Mouse (Mus musculus) forebrain, postnatal 0 days (tissue): ENCODE measurements around the gene Atp8a2. TPM values are rescaled to one million over a fixed set of nuclear protein-coding genes. Genes with fewer than 3 reads are reported as not detected.
A peak's percentile ranks its signal among the peaks of the same experiment; 100 is the strongest.

ENCODE experiments used
- ATAC-seq: fragments of 200-750 bp; cut with Nextera tagmentation; 2 replicates; pipeline ENCODE4 v1.8.0; 2017; ENCODE audit warnings: mild to moderate bottlenecking, moderate library complexity
- DNase-seq: peaks from one replicate; pipeline ENCODE4 v3.0.0-alpha.2; 2015
- H3K27ac ChIP-seq: fragments of 300-500 bp; sonication (generic); 2 replicates; pipeline ENCODE4 v1.5.1; 2014; ENCODE audit warnings: low read depth, mild to moderate bottlenecking, antibody characterized with exemption, low read length, moderate library complexity, mixed read lengths
- H3K27me3 ChIP-seq: fragments of 300-500 bp; sonication (generic); 2 replicates; pipeline ENCODE4 v1.6.1; 2014; ENCODE audit warnings: mild to moderate bottlenecking, low read length, mixed read lengths; ENCODE audit not compliant: insufficient read depth
- H3K36me3 ChIP-seq: fragments of 300-500 bp; sonication (generic); 2 replicates; pipeline ENCODE4 v1.6.1; 2014; ENCODE audit warnings: mild to moderate bottlenecking, moderate library complexity; ENCODE audit not compliant: insufficient read depth
- H3K4me1 ChIP-seq: fragments of 300-500 bp; sonication (generic); 2 replicates; pipeline ENCODE4 v1.6.1; 2014; ENCODE audit warnings: antibody characterized with exemption; ENCODE audit not compliant: insufficient read depth
- H3K4me2 ChIP-seq: fragments of 300-500 bp; sonication (generic); 2 replicates; pipeline ENCODE4 v1.6.1; 2014; ENCODE audit warnings: low read depth, mild to moderate bottlenecking, moderate library complexity
- H3K4me3 ChIP-seq: fragments of 300-500 bp; sonication (generic); 2 replicates; pipeline ENCODE4 v1.5.1; 2014; ENCODE audit warnings: low read depth, low read length, mixed read lengths
- H3K9ac ChIP-seq: fragments of 300-500 bp; sonication (generic); 2 replicates; pipeline ENCODE4 v1.6.1; 2014; ENCODE audit warnings: mild to moderate bottlenecking
- H3K9me3 ChIP-seq: fragments of 300-500 bp; sonication (generic); 2 replicates; pipeline ENCODE4 v1.6.1; 2016; ENCODE audit warnings: low read length
- CTCF ChIP-seq: sonication (generic); IDR thresholded peaks from 2 replicates; pipeline ENCODE4 v1.5.1; 2016; ENCODE audit warnings: antibody characterized with exemption, control low read depth, low read depth
- WGBS: fragments of 180-500 bp; shearing (Covaris S2); extraction: QIAGEN DNeasy Blood & Tissue Kit; methylation state at CpG from one replicate; pipeline ENCODE4 v1.1.7; 2014; 5-methylcytosine and 5-hydroxymethylcytosine counted together
- polyA plus RNA-seq: library from polyadenylated mRNA; unstranded; fragments of >200 nt; fragmentation: Nextera tagmentation; extraction: Ambion mirVana; gene quantifications from 2 replicates; pipeline ENCODE4 v1.2.1, GENCODE M21; 2015
- total RNA-seq: library from RNA; depleted of rRNA; stranded (reverse); fragments of >200 nt; gene quantifications from 2 replicates; pipeline ENCODE4 v1.2.3, GENCODE M21; 2014

Atp8a2 gene
- total and polyA plus RNA-seq, 2 experiments from 2014 or later = 33.6 to 38.0 TPM

- Histone ChIP-seq H3K4me3 (no peak overlapping the region), H3K4me1 (no peaks in the 10 kb centered on the region), H3K36me3 (peaks cover 20% of the 10 kb centered on the region), H3K27ac (no peak overlapping the region), H3K9ac (no peak overlapping the region), H3K9me3 (no peaks in the 10 kb centered on the region), H3K27me3 (no peaks in the 10 kb centered on the region), H3K4me2 (no peak overlapping the region)
- WGBS = 58% methylated on average over 2 of the region's 2 CpGs
- ATAC-seq = no peak
- TF ChIP-seq CTCF = no peak
- no peak for DNase-seq
Observed at GRCm38 (mm10) chr14:60030666-60031065, 166.3 kb downstream of the Atp8a2 start.

DNA sequence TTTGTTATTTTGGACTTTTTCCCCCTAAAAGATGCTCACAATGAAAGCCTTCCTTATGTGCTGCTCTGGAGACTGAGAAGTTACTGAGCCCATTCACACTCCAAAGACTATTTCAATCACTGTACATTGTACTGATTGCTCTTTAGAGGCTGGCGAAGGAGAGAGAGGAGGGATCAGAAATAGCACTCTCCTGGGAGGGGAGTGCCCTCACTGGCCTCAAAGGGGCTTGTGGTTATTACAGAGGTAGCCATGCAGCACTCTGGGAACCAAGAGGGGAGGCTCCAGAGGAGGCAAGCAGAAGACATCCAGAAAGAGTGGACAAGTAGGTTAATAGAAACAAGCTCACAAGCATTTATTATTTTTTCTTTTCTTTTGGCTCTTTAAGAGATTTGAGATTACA lies 169.8 kb downstream of the Atp8a2 start:
- Histone ChIP-seq H3K36me3 (peaks cover 8% of the 10 kb centered on the region), H3K4me1 (no peaks in the 10 kb centered on the region), H3K27ac (no peak overlapping the region), H3K9me3 (no peaks in the 10 kb centered on the region), H3K4me2 (no peak overlapping the region), H3K27me3 (no peaks in the 10 kb centered on the region), H3K4me3 (no peak overlapping the region), H3K9ac (no peak overlapping the region)
- ATAC-seq = peak; percentile 26
- 26% methylated on average over 1 of the region's 1 CpGs for WGBS
- DNase-seq = no peak
- no peak for TF ChIP-seq CTCF

GRCm38 (mm10) chr14:60026647-60027046 lies 170.3 kb downstream of the Atp8a2 start:
- DNase-seq = peak; percentile 72
- no peaks in the 10 kb centered on the region for H3K9me3 ChIP-seq
- H3K4me2 ChIP-seq = no peak overlapping the region
- H3K4me1 ChIP-seq = no peaks in the 10 kb centered on the region
- H3K36me3 ChIP-seq = peaks cover 8% of the 10 kb centered on the region
- 54% methylated on average over 8 of the region's 8 CpGs for WGBS
- ATAC-seq = peak; percentile 90
- TF ChIP-seq CTCF = no peak
- no peak overlapping the region for H3K27ac ChIP-seq
- H3K27me3 ChIP-seq = no peaks in the 10 kb centered on the region
- no peak overlapping the region for H3K4me3 ChIP-seq
- H3K9ac ChIP-seq = no peak overlapping the region

- no peak overlapping the region for H3K27ac ChIP-seq
- peaks cover 39% of the 10 kb centered on the region for H3K36me3 ChIP-seq
- H3K4me3 ChIP-seq = no peak overlapping the region
- no peaks in the 10 kb centered on the region for H3K4me1 ChIP-seq
- 24% methylated on average over 4 of the region's 4 CpGs for WGBS
- H3K27me3 ChIP-seq = no peaks in the 10 kb centered on the region
- H3K4me2 ChIP-seq = no peak overlapping the region
- peak; percentile 92 for DNase-seq
- no peak overlapping the region for H3K9ac ChIP-seq
- no peaks in the 10 kb centered on the region for H3K9me3 ChIP-seq
- ATAC-seq = peak; percentile 98
- TF ChIP-seq CTCF = peak; percentile 96
Observed at GRCm38 (mm10) chr14:60015891-60016290, 181.1 kb downstream of the Atp8a2 start.

- Histone ChIP-seq H3K4me2 (no peak overlapping the region), H3K27ac (no peak overlapping the region), H3K36me3 (peaks cover 24% of the 10 kb centered on the region), H3K4me3 (no peak overlapping the region), H3K9ac (no peak overlapping the region), H3K27me3 (no peaks in the 10 kb centered on the region), H3K9me3 (no peaks in the 10 kb centered on the region), H3K4me1 (no peaks in the 10 kb centered on the region)
- ATAC-seq = no peak
- 90% methylated on average over 1 of the region's 1 CpGs for WGBS
- no peak for TF ChIP-seq CTCF
- DNase-seq = no peak
Observed at GRCm38 (mm10) chr14:60001801-60002200, 195.2 kb downstream of the Atp8a2 start.

- H3K4me2 ChIP-seq = no peak overlapping the region
- no peak for DNase-seq
- H3K9ac ChIP-seq = no peak overlapping the region
- ATAC-seq = no peak
- TF ChIP-seq CTCF = no peak
- H3K9me3 ChIP-seq = no peaks in the 10 kb centered on the region
- no peak overlapping the region for H3K4me3 ChIP-seq
- 63% methylated on average over 5 of the region's 5 CpGs for WGBS
- no peaks in the 10 kb centered on the region for H3K27me3 ChIP-seq
- no peaks in the 10 kb centered on the region for H3K4me1 ChIP-seq
- no peak overlapping the region for H3K27ac ChIP-seq
- no peaks in the 10 kb centered on the region for H3K36me3 ChIP-seq
Observed at GRCm38 (mm10) chr14:59988860-59989259, 208.1 kb downstream of the Atp8a2 start.

DNA sequence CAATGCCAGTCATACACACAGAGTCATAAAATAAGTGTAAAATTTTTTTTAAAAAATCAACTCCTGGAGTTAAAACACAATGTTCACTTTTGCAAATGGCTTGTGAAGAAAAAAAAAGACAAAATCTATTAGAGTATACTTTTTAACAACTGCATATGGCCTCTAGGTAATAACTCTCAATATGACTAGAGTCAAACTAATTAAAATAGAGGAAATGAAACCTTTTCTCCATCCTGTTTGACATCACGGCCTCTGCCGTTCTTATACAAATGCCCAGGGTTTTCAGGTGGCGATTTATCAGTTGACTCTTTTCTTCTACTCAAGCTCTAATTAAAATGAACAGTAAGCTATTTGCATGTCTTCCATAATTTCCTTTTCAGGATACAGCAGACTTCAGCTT lies 209.0 kb downstream of the Atp8a2 start:
- Histone ChIP-seq H3K9ac (no peak overlapping the region), H3K9me3 (no peaks in the 10 kb centered on the region), H3K27me3 (no peaks in the 10 kb centered on the region), H3K4me3 (no peak overlapping the region), H3K4me2 (no peak overlapping the region), H3K27ac (no peak overlapping the region), H3K36me3 (no peaks in the 10 kb centered on the region), H3K4me1 (no peaks in the 10 kb centered on the region)
- DNase-seq = no peak
- 75% methylated on average over 3 of the region's 3 CpGs for WGBS
- ATAC-seq = no peak
- no peak for TF ChIP-seq CTCF

DNA sequence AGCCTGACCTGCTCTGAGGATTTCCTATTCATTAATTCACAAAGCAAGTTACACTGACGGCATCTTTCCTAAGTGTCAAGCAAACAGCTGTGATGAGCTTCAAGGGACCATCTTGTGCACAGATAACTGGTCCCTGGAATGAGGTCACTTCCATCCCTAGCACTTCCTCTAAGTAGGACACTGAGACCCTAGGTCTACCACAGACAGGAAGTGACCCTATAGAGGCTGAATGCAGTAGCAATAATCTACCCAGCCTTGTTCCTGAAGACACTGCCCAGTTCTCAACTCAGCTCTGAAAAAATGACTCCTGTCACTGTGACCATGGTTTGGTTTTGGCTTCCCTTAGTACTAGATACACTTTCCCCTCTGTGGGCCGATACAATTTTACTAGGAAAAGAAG lies 219.0 kb downstream of the Atp8a2 start:
- no peak overlapping the region for H3K4me3 ChIP-seq
- no peak overlapping the region for H3K9ac ChIP-seq
- ATAC-seq (no peak), DNase-seq (no peak)
- H3K27me3 ChIP-seq = no peaks in the 10 kb centered on the region
- no peak for TF ChIP-seq CTCF
- WGBS = 61% methylated on average over 2 of the region's 2 CpGs
- no peaks in the 10 kb centered on the region for H3K4me1 ChIP-seq
- H3K9me3 ChIP-seq = no peaks in the 10 kb centered on the region
- H3K36me3 ChIP-seq = no peaks in the 10 kb centered on the region
- no peak overlapping the region for H3K4me2 ChIP-seq
- H3K27ac ChIP-seq = no peak overlapping the region
